Mouse (Mus musculus): ENCODE measurements around the gene Ctnna3. TPM values are rescaled to one million over a fixed set of nuclear protein-coding genes. Genes with fewer than 3 reads are reported as not detected.
"Not testable (repeated sequence)": the region's sequence is repeated elsewhere in the genome, so short reads cannot be mapped to it uniquely, and the experiment has no call there.

The Ctnna3 gene
- 0.14 and 0.40 TPM in 2 replicates for polyA plus RNA-seq (2012; rRNA removed)

DNA sequence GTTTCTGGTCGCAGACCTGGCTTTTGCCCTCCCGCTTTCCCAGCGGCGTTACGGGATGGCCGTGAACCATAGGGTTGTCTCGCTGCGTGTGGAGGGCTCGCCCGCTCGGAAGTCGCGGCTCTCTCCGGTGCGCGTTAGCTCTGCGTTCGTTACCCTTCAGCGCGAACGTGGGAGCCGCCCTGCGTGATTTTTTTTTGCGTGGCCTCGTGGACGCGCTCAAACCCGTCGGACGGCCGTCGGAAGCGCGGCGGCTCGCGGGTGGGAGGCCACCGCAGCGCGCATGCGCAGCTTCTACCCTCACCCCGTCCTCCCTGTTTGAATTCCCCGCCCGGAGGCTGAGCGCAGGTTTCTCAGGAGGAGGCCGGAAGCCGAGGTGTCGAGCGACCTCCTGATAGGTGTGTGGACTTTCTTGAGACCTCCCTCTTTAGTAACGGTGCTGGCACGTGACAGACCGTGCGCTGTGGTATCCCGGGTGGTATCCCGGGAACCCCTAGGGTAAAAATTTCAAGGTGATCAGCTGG lies at the start of gene Ctnna3:
Gene Ctnna3 (plus strand): TSS at position 314 of the 521 bp plus-strand sequence.
- under 1% methylated on average over 55 of the region's 55 CpGs for WGBS
- DNase-seq (ENCODE audit: low read depth, low spot score), result peak; percentile 84

DNA sequence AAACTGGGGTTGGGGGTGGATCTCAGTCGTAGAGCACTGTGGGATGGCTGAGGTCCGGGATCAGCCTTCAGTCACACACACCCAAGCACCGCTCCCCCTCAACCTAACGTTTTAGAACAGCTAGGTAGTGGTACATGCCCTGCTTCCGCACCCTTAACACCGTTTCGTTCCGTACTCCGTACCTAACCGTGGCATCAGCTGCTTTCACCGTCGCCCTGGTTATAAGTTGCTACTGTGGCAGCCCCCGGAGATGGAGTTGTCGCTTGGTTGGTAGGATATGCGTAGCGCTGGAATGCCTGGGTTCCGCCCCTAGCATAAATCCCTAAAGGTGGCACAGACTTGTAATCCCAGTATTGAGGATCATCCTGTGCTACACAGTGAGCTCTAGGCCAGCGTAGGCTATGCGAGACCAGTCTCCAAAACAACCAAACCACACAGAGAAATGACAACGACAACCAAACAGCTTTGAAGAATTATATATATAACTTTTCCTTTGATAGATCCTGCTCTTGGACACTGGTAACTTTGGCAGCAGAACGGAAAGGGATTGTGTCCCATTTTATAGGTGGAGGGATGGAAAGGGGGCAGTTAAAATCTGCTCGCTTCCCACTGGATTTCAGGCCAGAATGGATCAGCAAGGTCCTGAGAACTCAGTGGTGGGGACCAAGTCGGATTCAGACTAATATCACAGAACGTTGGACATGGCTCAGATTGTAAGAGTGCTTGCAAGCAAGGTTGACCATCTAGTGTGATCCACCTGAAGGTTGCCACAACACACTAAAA lies 48.2 kb upstream of the Ctnna3 start, which contains the start of gene Sirt1:
Gene Sirt1 (minus strand): TSS at position 207 of the 783 bp plus-strand sequence.
- DNase-seq (ENCODE audit: low read depth, low spot score), result no peak

DNA sequence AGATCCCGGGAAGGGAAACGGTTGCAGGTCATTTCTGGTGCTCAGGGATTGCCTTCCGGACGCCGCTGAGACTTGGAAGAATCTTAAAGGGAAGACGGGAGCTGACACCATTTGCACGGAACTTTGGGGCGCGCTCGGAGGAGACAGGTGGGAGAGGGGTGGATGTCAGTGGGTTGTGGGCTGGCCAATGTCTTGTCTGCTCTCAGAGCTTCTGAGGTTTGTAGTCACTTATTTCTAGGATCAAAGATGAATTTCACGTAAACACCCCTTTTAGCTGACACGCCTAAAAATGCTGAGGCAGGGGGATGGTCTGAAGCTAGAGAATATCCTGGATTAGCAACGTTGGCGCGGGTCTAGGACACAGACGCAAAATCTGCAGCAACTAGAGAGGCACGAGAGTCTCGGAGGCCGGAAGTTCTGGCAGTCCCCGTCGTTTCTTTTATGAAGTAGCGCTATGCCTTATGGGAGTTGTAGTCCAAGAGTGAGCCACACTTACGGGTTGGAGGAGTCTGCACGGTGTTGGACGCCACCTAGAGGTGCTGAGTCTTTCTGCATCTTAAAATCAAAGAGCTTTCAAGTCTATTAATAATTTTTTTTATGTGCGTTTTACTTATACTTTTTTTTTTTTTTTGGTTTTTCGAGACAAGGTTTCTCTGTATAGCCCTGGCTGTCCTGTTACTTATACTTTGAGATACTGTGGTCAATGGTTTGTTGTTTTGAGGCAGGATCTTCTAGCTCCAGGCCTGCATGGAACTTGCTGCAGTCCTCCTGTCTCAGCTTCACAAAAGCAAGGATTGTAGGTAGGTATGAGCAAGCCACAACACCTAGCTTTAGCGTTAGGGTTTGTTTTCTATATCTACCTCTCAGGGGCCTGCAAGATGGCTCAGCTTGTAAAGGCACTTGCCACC lies 47.3 kb upstream of the Ctnna3 start, which contains the start of gene Dnajc12:
Gene Dnajc12 (plus strand): TSS at position 72 of the 908 bp plus-strand sequence.
- DNase-seq (ENCODE audit: low read depth, low spot score), result peak; percentile 99
- WGBS, result under 1% methylated on average over 28 of the region's 28 CpGs

More for the DNA sequence above, 48.2 kb upstream of the Ctnna3 start, which contains the start of gene Sirt1:
- WGBS, result 3% methylated on average over 24 of the region's 24 CpGs

GRCm38 (mm10) chr10:63385897-63386296 lies 44.0 kb upstream of the Ctnna3 start:
- 20% methylated on average over 5 of the region's 5 CpGs for WGBS
- not testable (repeated sequence) for DNase-seq (ENCODE audit: low read depth, low spot score)

- under 1% methylated on average over 19 of the region's 19 CpGs for WGBS
- peak; percentile 70 for DNase-seq (ENCODE audit: low read depth, low spot score)
These were observed 43.5 kb upstream of the Ctnna3 start for GRCm38 (mm10) chr10:63386444-63386843.

DNA sequence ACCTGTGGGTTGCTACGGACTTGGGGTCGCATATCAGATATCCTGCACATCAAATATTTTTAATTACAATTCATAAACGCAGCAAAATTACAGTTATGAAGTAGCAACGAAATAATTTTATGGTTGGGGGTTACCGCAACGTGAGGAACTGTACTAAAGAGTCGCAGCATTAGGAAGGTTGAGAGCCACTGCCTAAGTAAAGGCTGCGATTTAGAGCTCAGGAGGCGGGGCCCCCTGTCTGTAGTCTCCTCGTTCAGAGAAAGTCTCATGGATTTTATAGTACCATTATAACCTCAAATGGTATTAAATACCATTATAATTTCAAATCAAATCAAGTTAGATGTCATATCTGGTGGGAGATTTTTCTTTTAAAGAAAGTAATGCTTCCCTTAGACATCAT lies 42.9 kb upstream of the Ctnna3 start:
- no peak for DNase-seq (ENCODE audit: low read depth, low spot score)
- WGBS, result 4% methylated on average over 10 of the region's 10 CpGs

DNA sequence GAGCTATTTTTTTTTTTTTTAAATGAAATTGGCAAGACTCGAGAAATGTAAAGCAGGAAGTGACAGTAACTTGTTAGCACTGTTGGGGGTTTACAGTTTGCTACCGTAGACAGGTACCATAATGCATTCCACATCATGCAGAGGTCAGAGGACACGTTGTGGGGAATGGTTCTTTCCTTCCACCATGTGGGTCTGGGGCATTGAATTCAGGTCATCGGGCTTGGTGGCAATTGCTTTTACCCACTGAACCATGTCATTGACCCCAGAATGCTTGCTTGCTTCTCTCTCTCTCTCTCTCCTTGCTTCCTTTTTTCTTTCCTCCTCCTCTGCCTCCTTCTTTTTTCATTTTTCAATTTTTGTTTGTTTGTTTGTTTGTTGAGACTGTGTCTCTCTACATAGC lies 41.0 kb upstream of the Ctnna3 start:
- WGBS, result 54% methylated on average over 4 of the region's 4 CpGs
- no peak for DNase-seq (ENCODE audit: low read depth, low spot score)

DNA sequence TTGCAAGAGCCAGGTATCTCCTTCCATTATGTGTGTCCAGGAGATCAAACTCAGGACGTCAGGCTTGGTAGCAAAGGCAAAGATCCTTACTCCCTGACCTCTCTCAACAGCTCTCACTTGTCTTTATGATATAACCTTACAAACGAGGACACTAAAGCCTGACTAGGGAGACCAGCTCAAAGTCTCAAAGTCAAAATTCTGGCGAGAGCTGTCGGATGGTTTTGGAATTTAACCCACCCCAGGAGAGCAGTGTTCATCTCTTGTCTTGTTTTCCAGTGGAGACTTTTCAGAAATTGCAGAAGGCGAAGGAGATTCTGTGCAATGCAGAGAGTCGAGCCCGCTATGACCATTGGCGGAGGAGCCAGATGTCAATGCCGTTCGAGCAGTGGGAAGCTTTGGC lies 32.9 kb upstream of the Ctnna3 start:
- no peak for DNase-seq (ENCODE audit: low read depth, low spot score)
- 89% methylated on average over 10 of the region's 10 CpGs for WGBS

- 83% methylated on average over 5 of the region's 5 CpGs for WGBS
- no peak for DNase-seq (ENCODE audit: low read depth, low spot score)
These were observed 27.0 kb upstream of the Ctnna3 start for GRCm38 (mm10) chr10:63402731-63403504.

- WGBS, result 39% methylated on average over 2 of the region's 2 CpGs
- DNase-seq (ENCODE audit: low read depth, low spot score), result no peak
These were observed 26.3 kb upstream of the Ctnna3 start for GRCm38 (mm10) chr10:63403636-63404035.

- WGBS, result 58% methylated on average over 16 of the region's 16 CpGs
- DNase-seq (ENCODE audit: low read depth, low spot score), result no peak
These were observed 19.5 kb upstream of the Ctnna3 start for GRCm38 (mm10) chr10:63410162-63410956.

GRCm38 (mm10) chr10:63411674-63412073 lies 18.2 kb upstream of the Ctnna3 start:
- WGBS, result 90% methylated on average over 7 of the region's 7 CpGs
- not testable (repeated sequence) for DNase-seq (ENCODE audit: low read depth, low spot score)

DNA sequence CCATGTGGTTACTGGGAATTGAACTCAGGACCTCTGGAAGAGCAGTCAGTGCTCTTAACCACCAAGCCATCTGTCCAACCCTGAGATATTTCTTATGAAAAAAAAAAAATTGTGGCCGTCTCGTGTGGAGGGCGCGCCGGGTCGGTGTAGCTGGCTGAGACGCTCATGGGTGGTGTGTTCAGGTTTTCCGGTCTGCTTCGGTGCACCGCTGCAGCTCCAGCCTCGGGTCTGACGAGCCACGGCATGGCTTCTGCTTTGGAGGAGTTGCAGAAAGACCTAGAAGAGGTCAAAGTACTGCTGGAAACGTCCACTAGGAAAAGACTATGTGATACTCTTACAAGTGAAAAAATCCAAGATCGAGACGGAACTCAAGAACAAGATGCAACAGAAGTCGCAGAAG lies 17.1 kb upstream of the Ctnna3 start:
- DNase-seq (ENCODE audit: low read depth, low spot score), result no peak
- 86% methylated on average over 17 of the region's 17 CpGs for WGBS

DNA sequence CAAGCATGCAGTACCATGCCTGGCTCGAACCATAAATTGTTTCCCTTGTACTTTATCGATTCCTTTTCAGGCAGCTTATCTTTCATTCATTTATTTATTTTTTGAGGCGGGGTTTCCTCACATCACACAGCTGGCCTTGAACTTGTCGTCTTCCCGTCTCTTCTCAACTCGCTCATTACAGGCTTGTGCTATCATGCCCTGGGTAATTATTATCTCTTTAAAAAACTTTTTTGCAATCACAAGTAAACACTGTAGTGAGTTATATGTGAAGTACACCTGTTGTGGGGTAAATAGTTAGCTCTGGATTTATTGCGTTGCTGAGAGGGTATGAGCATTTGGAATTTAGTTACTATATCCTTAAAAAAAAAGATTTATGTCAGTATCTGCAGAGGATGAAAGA lies 14.6 kb upstream of the Ctnna3 start:
- 18% methylated on average over 7 of the region's 7 CpGs for WGBS
- DNase-seq (ENCODE audit: low read depth, low spot score), result no peak

GRCm38 (mm10) chr10:63415850-63416249 lies 14.0 kb upstream of the Ctnna3 start:
- no peak for DNase-seq (ENCODE audit: low read depth, low spot score)

DNA sequence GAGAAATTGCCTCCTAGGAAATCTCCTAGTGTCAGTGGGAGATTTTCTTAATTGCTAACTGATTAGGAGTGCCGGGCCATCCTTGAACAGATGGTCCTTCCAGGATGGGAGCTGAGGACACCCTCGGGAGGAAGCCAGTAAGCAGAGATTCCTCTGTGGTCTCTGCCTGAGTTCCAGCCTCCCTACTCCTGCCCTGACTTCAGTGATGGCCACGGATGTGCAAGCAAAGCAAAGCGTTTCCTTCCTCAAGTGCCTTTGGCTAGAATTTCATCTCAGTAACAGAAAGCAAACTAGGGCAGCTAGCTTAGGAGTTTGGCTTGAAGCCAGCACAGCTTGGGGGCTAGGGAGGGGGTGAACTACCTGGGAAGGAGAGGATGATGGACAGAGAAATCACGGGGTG lies 12.8 kb upstream of the Ctnna3 start:
- DNase-seq (ENCODE audit: low read depth, low spot score), result no peak
- 60% methylated on average over 5 of the region's 5 CpGs for WGBS

More at GRCm38 (mm10) chr10:63415850-63416249, 14.0 kb upstream of the Ctnna3 start:
- 22% methylated on average over 7 of the region's 7 CpGs for WGBS

- 86% methylated on average over 18 of the region's 18 CpGs for WGBS
These were observed 7.9 kb upstream of the Ctnna3 start, which contains the start of gene Gm7075 for GRCm38 (mm10) chr10:63421739-63422735. TSS of gene Gm7075 (minus strand) at chr10:63421789.

GRCm38 (mm10) chr10:63422736-63422992 lies 7.2 kb upstream of the Ctnna3 start:
- no peak for DNase-seq (ENCODE audit: low read depth, low spot score)
- 86% methylated on average over 5 of the region's 5 CpGs for WGBS

More at GRCm38 (mm10) chr10:63421739-63422735, 7.9 kb upstream of the Ctnna3 start, which contains the start of gene Gm7075:
- DNase-seq (ENCODE audit: low read depth, low spot score), result no peak
